Mouse (Mus musculus) embryonic facial prominence, embryonic 10.5 days (tissue): ENCODE measurements around the gene St6galnac5. TPM values are rescaled to one million over a fixed set of nuclear protein-coding genes. Genes with fewer than 3 reads are reported as not detected.
"Not testable (repeated sequence)": the region's sequence is repeated elsewhere in the genome, so short reads cannot be mapped to it uniquely, and the experiment has no call there.

Experiments
- DNase-seq: peaks from one replicate; pipeline ENCODE4 v3.0.0-alpha.2; 2017; ENCODE audit warnings: low spot score
- H3K27ac ChIP-seq: fragments of 300-500 bp; sonication (generic); replicated peaks from 2 replicates; pipeline ENCODE4 v1.5.1; 2016; ENCODE audit warnings: mild to moderate bottlenecking
- H3K27me3 ChIP-seq: fragments of 300-500 bp; sonication (generic); replicated peaks from 2 replicates; pipeline ENCODE4 v1.6.1; 2016; ENCODE audit warnings: low read depth, mild to moderate bottlenecking; ENCODE audit not compliant: poor library complexity, severe bottlenecking
- H3K36me3 ChIP-seq: fragments of 300-500 bp; sonication (generic); replicated peaks from 2 replicates; pipeline ENCODE4 v1.6.1; 2016; ENCODE audit warnings: mild to moderate bottlenecking, moderate library complexity
- H3K4me1 ChIP-seq: fragments of 300-500 bp; sonication (generic); 2 replicates; pipeline ENCODE4 v1.6.1; 2016
- H3K4me3 ChIP-seq: fragments of 300-500 bp; sonication (generic); 2 replicates; pipeline ENCODE4 v1.5.1; 2016; ENCODE audit warnings: mild to moderate bottlenecking, moderate library complexity
- H3K9me3 ChIP-seq: fragments of 300-500 bp; sonication (generic); 2 replicates; pipeline ENCODE4 v1.6.1; 2016; ENCODE audit warnings: mild to moderate bottlenecking
- WGBS: fragments of 180-500 bp; shearing (Covaris S2); methylation state at CpG from one replicate; pipeline ENCODE4 v1.1.7; 2016; 5-methylcytosine and 5-hydroxymethylcytosine counted together
- polyA plus RNA-seq: library from polyadenylated mRNA; unstranded; fragments of >200 nt; fragmentation: Nextera tagmentation; extraction: Ambion mirVana; gene quantifications from 2 replicates; pipeline ENCODE4 v1.2.1, GENCODE M21; 2016

Gene St6galnac5
- polyA plus RNA-seq, 1 experiment from 2014 or later = 2.0 TPM

DNA sequence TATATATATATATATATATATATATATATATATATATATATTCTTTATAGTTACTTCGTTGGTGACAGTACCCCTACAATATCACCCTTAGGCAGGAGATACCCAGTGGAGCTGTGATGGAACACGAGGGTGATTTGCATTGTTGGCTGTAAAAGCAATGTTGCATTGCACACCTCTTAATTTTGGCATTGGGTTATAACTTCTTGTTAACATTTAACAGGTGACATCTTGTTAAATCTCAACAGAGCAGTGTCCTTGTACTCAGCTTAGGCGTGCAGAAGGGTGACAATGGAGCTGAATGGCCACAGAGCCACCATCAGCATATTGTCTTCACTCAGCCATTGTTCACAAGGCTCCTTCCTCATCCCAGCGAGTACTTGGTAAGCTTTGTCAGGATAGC, 185.8 kb downstream of the St6galnac5 start:
- H3K27ac ChIP-seq = no peak overlapping the region
- peaks cover 12% of the 10 kb centered on the region for H3K4me1 ChIP-seq
- 0 out of 2 replicates have a peak, but pooled peaks cover 3% of the 10 kb centered on the region for H3K36me3 ChIP-seq
- H3K9me3 ChIP-seq = peaks cover 3% of the 10 kb centered on the region
- no peaks in the 10 kb centered on the region for H3K27me3 ChIP-seq
- H3K4me3 ChIP-seq = no peak overlapping the region
- no peak for DNase-seq
- WGBS = 86% methylated on average over 4 of the region's 4 CpGs

- H3K27ac ChIP-seq = no peak overlapping the region
- 86% methylated on average over 4 of the region's 4 CpGs for WGBS
- no peaks in the 10 kb centered on the region for H3K27me3 ChIP-seq
- peaks cover 12% of the 10 kb centered on the region for H3K4me1 ChIP-seq
- H3K4me3 ChIP-seq = no peak overlapping the region
- H3K9me3 ChIP-seq = no peaks in the 10 kb centered on the region
- no peak for DNase-seq
- peaks cover 6% of the 10 kb centered on the region; the same call in 1 of the 2 replicates for H3K36me3 ChIP-seq
Observed at GRCm38 (mm10) chr3:152793006-152793405, 189.0 kb downstream of the St6galnac5 start.

DNA sequence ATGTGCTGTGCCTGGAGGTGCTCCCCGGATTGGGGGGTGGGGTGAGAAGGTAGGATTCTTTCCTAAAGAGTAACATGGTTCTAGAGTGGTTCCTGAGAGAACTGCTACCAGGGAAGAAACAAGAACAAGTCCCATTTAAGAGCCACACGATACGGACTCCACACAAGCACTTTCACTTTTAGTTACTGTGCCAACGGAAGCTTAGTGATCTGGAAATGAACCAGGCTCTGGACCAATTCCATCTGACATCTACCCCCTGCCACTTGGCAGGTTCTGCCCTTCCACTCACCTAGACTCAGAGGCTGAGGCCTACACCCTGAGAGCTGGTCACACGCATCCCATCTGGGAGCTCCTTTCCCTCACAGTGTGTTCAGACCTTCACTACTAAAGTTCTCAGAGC, 189.4 kb downstream of the St6galnac5 start:
- no peak for DNase-seq
- no peaks in the 10 kb centered on the region for H3K9me3 ChIP-seq
- H3K27ac ChIP-seq = no peak overlapping the region
- peaks cover 12% of the 10 kb centered on the region for H3K4me1 ChIP-seq
- H3K36me3 ChIP-seq = peaks cover 9% of the 10 kb centered on the region; the same call in 1 of the 2 replicates
- no peaks in the 10 kb centered on the region for H3K27me3 ChIP-seq
- no peak overlapping the region for H3K4me3 ChIP-seq
- 96% methylated on average over 5 of the region's 5 CpGs for WGBS

GRCm38 (mm10) chr3:152788301-152788953, 193.6 kb downstream of the St6galnac5 start:
- DNase-seq, H3K4me3 ChIP-seq, H3K9me3 ChIP-seq, H3K27me3 ChIP-seq, H3K4me1 ChIP-seq, H3K27ac ChIP-seq: not testable (repeated sequence)
- WGBS = 87% methylated on average over 5 of the region's 5 CpGs
- peaks cover 16% of the 10 kb centered on the region; the same call in 1 of the 2 replicates for H3K36me3 ChIP-seq

- not testable (repeated sequence) for DNase-seq, H3K9me3 ChIP-seq, H3K4me3 ChIP-seq, H3K36me3 ChIP-seq, H3K4me1 ChIP-seq, H3K27ac ChIP-seq, H3K27me3 ChIP-seq
- 97% methylated on average over 8 of the region's 13 CpGs for WGBS
Observed at GRCm38 (mm10) chr3:152784353-152784752, 197.7 kb downstream of the St6galnac5 start.

GRCm38 (mm10) chr3:152783792-152784191, 198.3 kb downstream of the St6galnac5 start:
- peaks cover 10% of the 10 kb centered on the region; the same call in 1 of the 2 replicates for H3K36me3 ChIP-seq
- no peaks in the 10 kb centered on the region for H3K9me3 ChIP-seq
- H3K4me1 ChIP-seq = 0 out of 2 replicates have a peak, but pooled peaks cover 3% of the 10 kb centered on the region
- H3K27ac ChIP-seq = no peak overlapping the region
- WGBS = 29% methylated on average over 7 of the region's 7 CpGs
- DNase-seq = peak; percentile 81
- H3K27me3 ChIP-seq = no peaks in the 10 kb centered on the region
- H3K4me3 ChIP-seq = no peak overlapping the region

GRCm38 (mm10) chr3:152779819-152780218, 202.2 kb downstream of the St6galnac5 start:
- Histone ChIP-seq H3K9me3 (no peaks in the 10 kb centered on the region), H3K36me3 (no peaks in the 10 kb centered on the region; the same call in 1 of the 2 replicates), H3K27ac (no peak overlapping the region), H3K4me1 (0 out of 2 replicates have a peak, but pooled peaks cover 3% of the 10 kb centered on the region), H3K27me3 (no peaks in the 10 kb centered on the region), H3K4me3 (no peak overlapping the region)
- DNase-seq = no peak
- 87% methylated on average over 4 of the region's 4 CpGs for WGBS

- WGBS = 83% methylated on average over 16 of the region's 16 CpGs
- DNase-seq = no peak
- H3K9me3 ChIP-seq = no peaks in the 10 kb centered on the region
- H3K4me3 ChIP-seq = no peak overlapping the region
- H3K27me3 ChIP-seq = no peaks in the 10 kb centered on the region
- H3K36me3 ChIP-seq = no peaks in the 10 kb centered on the region; the same call in 1 of the 2 replicates
- no peaks in the 10 kb centered on the region for H3K4me1 ChIP-seq
- H3K27ac ChIP-seq = no peak overlapping the region
Observed at GRCm38 (mm10) chr3:152776872-152777540, 205.0 kb downstream of the St6galnac5 start.

GRCm38 (mm10) chr3:152776363-152776762, 205.7 kb downstream of the St6galnac5 start:
- no peaks in the 10 kb centered on the region; the same call in 1 of the 2 replicates for H3K36me3 ChIP-seq
- no peaks in the 10 kb centered on the region for H3K4me1 ChIP-seq
- H3K4me3 ChIP-seq = no peak overlapping the region
- no peak for DNase-seq
- no peaks in the 10 kb centered on the region for H3K9me3 ChIP-seq
- no peaks in the 10 kb centered on the region for H3K27me3 ChIP-seq
- 84% methylated on average over 6 of the region's 6 CpGs for WGBS
- H3K27ac ChIP-seq = no peak overlapping the region

GRCm38 (mm10) chr3:152770056-152770455, 212.0 kb downstream of the St6galnac5 start:
- WGBS = 70% methylated on average over 6 of the region's 6 CpGs
- peaks cover 12% of the 10 kb centered on the region for H3K4me1 ChIP-seq
- no peak overlapping the region for H3K4me3 ChIP-seq
- no peaks in the 10 kb centered on the region for H3K9me3 ChIP-seq
- no peak overlapping the region for H3K27ac ChIP-seq
- no peaks in the 10 kb centered on the region for H3K27me3 ChIP-seq
- H3K36me3 ChIP-seq = peaks cover 13% of the 10 kb centered on the region
- no peak for DNase-seq

DNA sequence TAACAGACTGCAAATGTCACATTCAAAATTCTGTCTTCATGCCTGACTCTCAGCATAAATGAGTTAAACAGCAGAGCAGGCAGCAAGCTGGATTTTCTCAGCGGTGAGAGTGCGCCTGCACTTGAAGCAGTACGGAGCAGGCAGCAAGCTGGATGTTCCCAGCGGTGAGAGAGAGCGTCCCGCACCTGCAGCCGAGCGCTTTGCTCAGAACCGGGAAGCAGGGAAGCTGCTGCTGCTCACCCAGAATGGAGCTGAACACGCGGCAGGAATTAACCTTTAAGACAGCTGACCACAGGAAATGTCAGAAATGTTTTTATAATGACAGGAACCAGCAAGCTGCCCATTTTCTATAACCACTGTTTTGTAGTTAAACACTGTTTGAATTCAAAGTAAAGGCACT, 214.6 kb downstream of the St6galnac5 start:
- H3K9me3 ChIP-seq = no peaks in the 10 kb centered on the region
- DNase-seq = peak; percentile 37
- peaks cover 13% of the 10 kb centered on the region for H3K36me3 ChIP-seq
- H3K4me1 ChIP-seq = peaks cover 32% of the 10 kb centered on the region
- no peak overlapping the region for H3K4me3 ChIP-seq
- H3K27ac ChIP-seq = no peak overlapping the region
- no peaks in the 10 kb centered on the region for H3K27me3 ChIP-seq
- WGBS = 77% methylated on average over 11 of the region's 11 CpGs
